Mouse (Mus musculus) CD8-positive naive resting alpha-beta T cell, adult 57 days (primary cell): ENCODE results near the gene Gm8653. TPM values are rescaled to one million over a fixed set of nuclear protein-coding genes. Genes with fewer than 3 reads are reported as not detected.

Experiments
- total RNA-seq: library from RNA; stranded (reverse); gene quantifications from one replicate; pipeline ENCODE4 v1.2.4, GENCODE M21; 2023

The Gm8653 gene
- not detected for total RNA-seq

DNA sequence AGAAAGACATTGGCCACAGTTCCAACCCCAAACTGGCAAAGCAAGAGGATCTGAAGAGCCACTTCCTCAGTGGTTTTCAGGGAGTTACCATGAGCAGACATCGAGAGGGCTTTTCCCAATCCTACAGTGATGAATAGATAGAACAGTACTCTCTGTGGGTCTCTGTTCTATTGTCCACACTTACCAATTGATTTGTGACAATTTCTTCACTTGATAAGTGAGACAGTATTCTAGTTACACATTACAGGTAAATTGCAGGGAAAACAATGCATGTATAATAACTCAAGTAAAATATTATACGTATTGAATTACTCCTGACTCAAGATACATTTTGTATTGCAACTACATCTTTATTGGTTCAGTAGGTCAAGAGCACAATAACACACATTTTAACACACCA is at the start of gene Gm8653:
Gene Gm8653 (minus strand): TSS at position 101 of the 400 bp plus-strand sequence.

DNA sequence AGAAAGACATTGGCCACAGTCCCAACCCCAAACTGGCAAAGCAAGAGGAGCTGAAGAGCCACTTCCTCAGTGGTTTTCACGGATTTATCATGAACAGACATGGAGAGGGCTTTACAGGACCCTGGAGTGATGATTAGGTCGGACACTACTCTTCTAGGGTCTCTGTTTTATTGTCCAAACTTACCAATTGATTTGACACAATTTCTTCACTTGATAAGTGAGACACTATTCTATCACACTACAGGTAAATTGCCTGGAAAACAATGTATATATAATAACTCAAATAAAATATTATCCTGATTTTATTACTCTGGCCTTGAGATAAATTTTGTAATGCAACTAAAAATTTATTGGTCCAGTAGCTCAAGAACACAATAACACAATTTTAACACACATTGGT is 28.3 kb upstream of the Gm8653 start, which contains the start of gene Gm8453:
Gene Gm8453 (minus strand): TSS at position 101 of the 400 bp plus-strand sequence.

DNA sequence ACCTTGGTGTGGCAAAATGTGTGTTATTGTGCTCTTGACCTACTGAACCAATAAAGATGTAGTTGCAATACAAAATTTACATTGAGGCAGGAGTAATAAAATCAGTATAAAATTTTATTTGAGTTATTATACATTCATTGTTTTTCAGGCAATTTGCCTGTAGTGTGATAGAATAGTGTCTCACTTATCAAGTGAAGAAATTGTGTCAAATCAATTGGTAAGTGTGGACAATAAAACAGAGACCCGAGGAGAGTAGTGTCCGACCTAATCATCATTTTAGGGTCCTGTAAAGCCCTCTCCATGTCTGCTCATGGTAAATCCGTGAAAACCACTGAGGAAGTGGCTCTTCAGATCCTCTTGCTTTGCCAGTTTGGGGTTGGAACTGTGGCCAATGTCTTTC is 12.0 kb downstream of the Gm8653 start, which contains the start of gene Vmn1r143:
Gene Vmn1r143 (plus strand): TSS at position 301 of the 400 bp plus-strand sequence.

DNA sequence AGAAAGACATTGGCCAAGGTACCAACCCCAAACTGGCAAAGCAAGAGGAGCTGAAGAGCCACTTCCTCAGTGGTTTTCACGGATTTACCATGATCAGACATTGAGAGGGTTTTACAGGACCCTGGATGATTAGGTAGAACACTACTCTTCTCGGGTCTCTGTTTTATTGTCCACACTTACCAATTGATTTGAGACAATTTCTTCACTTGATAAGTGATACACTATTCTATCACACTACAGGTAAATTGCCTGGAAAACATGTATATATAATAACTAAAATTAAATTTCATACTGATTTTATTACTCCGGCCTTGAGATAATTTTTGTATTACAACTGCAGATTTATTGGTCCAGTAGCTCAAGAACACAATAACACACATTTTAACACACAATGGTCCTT is 37.1 kb downstream of the Gm8653 start, which contains the start of gene Vmn1r142:
Gene Vmn1r142 (minus strand): TSS at position 101 of the 400 bp plus-strand sequence.

Other genes starting within 250 kb of the Gm8653 start
- not detected for gene Vmn1r137, start 206.7 kb downstream of the Gm8653 start, total RNA-seq
- not detected for gene Vmn1r138, start 172.4 kb downstream of the Gm8653 start, total RNA-seq
- gene Gm6176, start 145.0 kb downstream of the Gm8653 start, total RNA-seq = not detected
- gene Vmn1r139, start 132.2 kb downstream of the Gm8653 start, total RNA-seq = not detected
- not detected for gene Gm16451, start 83.0 kb downstream of the Gm8653 start, total RNA-seq
- not detected for gene Gm10666, start 66.5 kb downstream of the Gm8653 start, total RNA-seq
- gene Vmn1r142, start 37.2 kb downstream of the Gm8653 start, total RNA-seq = not detected
- not detected for gene Vmn1r143, start 11.9 kb downstream of the Gm8653 start, total RNA-seq
- not detected for gene Gm8453, start 28.2 kb upstream of the Gm8653 start, total RNA-seq
- not detected for gene Gm4187, start 128.5 kb upstream of the Gm8653 start, total RNA-seq
- not detected for gene Gm8660, start 169.8 kb upstream of the Gm8653 start, total RNA-seq
- gene Vmn1r148, start 212.3 kb upstream of the Gm8653 start, total RNA-seq = not detected
- gene Vmn1r149, start 237.0 kb upstream of the Gm8653 start, total RNA-seq = not detected